Mouse (Mus musculus): ENCODE results near the gene Psenen. TPM values are rescaled to one million over a fixed set of nuclear protein-coding genes. Genes with fewer than 3 reads are reported as not detected.

Psenen gene
- total RNA-seq, 1 experiment, result 65.3 TPM

GRCm38 (mm10) chr7:30560296-30560695, 3.1 kb downstream of the Psenen start:
- no peak for TF ChIP-seq HCFC1 (IDR thresholded peaks at IDR 0.05; ENCODE audit: borderline replicate concordance, insufficient read depth, low read length)
- TF ChIP-seq MAFK (IDR thresholded peaks at IDR 0.05; ENCODE audit: insufficient read depth, low read depth, low read length), result no peak
- no peak for TF ChIP-seq ZC3H11A (IDR thresholded peaks at IDR 0.05; ENCODE audit: borderline replicate concordance, low read depth, low read length)
- no peak for TF ChIP-seq CHD2 (IDR thresholded peaks at IDR 0.05; ENCODE audit: low read depth, low read length)
- TF ChIP-seq ZNF384 (IDR thresholded peaks at IDR 0.05; ENCODE audit: low read depth, low read length), result no peak
- H3K36me3 ChIP-seq (ENCODE audit: control insufficient read depth, insufficient read depth, low read length, poor library complexity, severe bottlenecking), result peaks cover 15% of the 10 kb centered on the region
- H3K4me3 ChIP-seq (ENCODE audit: insufficient read depth in 1 of 2, low read depth in 1 of 2, low read length in 2 of 2, poor library complexity in 1 of 2, severe bottlenecking in 1 of 2), result 0 out of 4 replicates have a peak overlapping the region, but pooled peaks of 1 of the 2 experiments have one; percentile 96
- H3K4me1 ChIP-seq (ENCODE audit: control insufficient read depth in 2 of 2, insufficient read depth in 2 of 2, low read length in 2 of 2, poor library complexity in 1 of 2), result peaks cover 4 to 13% of the 10 kb centered on the region in 2 experiments; a peak in 2 of 4 replicates
- DNase-seq (ENCODE audit: low read depth, low spot score), result no peak
- no peaks in the 10 kb centered on the region for H3K9me3 ChIP-seq (ENCODE audit: control insufficient read depth, insufficient read depth, low read depth, low read length)
- no peak overlapping the region for H3K27ac ChIP-seq (ENCODE audit: insufficient read depth, low read depth, low read length, poor library complexity, severe bottlenecking)
- in situ Hi-C loops (cut with MboI; ENCODE audit: low sequenced_read_pairs in 2 of 2, unreplicated experiment in 2 of 2), result no loop called here
- no peak overlapping the region; the same call in 1 of the 2 replicates for H3K9ac ChIP-seq (ENCODE audit: insufficient read depth, low read depth, low read length, poor library complexity, severe bottlenecking)

GRCm38 (mm10) chr7:30559443-30559954, 3.9 kb downstream of the Psenen start, which contains the start of gene Lin37:
Gene Lin37, minus strand, starts transcription at chr7:30559838.
- Histone ChIP-seq H3K9me3 (ENCODE audit: control insufficient read depth, insufficient read depth, low read depth, low read length) (no peaks in the 10 kb centered on the region), H3K4me1 (ENCODE audit: control insufficient read depth in 2 of 2, insufficient read depth in 2 of 2, low read length in 2 of 2, poor library complexity in 1 of 2) (peaks cover 4 to 13% of the 10 kb centered on the region in 2 experiments; a peak in 2 of 4 replicates), H3K36me3 (ENCODE audit: control insufficient read depth, insufficient read depth, low read length, poor library complexity, severe bottlenecking) (peaks cover 18% of the 10 kb centered on the region), H3K27ac (ENCODE audit: insufficient read depth, low read depth, low read length, poor library complexity, severe bottlenecking) (no peak within 1 kb of the TSS), H3K9ac (ENCODE audit: insufficient read depth, low read depth, low read length, poor library complexity, severe bottlenecking) (peak within 1 kb of the TSS; percentile 77), H3K4me3 (ENCODE audit: insufficient read depth in 1 of 2, low read depth in 1 of 2, low read length in 2 of 2, poor library complexity in 1 of 2, severe bottlenecking in 1 of 2) (peak within 1 kb of the TSS; percentile 79 to 96)
- in situ Hi-C loops (cut with MboI; ENCODE audit: low sequenced_read_pairs in 2 of 2, unreplicated experiment in 2 of 2), result no loop called here
- TF ChIP-seq ZC3H11A (IDR thresholded peaks at IDR 0.05; ENCODE audit: borderline replicate concordance, low read depth, low read length) (no peak), ZNF384 (IDR thresholded peaks at IDR 0.05; ENCODE audit: low read depth, low read length) (0 out of 2 replicates have a peak, but pooled peaks have one; percentile 4), CHD2 (IDR thresholded peaks at IDR 0.05; ENCODE audit: low read depth, low read length) (peak; percentile 48; the same call in 1 of the 2 replicates), HCFC1 (IDR thresholded peaks at IDR 0.05; ENCODE audit: borderline replicate concordance, insufficient read depth, low read length) (peak; percentile 84)
- peak; percentile 96 for DNase-seq (ENCODE audit: low read depth, low spot score)

GRCm38 (mm10) chr7:30558656-30559442, 4.6 kb downstream of the Psenen start:
- Histone ChIP-seq H3K9me3 (ENCODE audit: control insufficient read depth, insufficient read depth, low read depth, low read length) (no peaks in the 10 kb centered on the region), H3K27ac (ENCODE audit: insufficient read depth, low read depth, low read length, poor library complexity, severe bottlenecking) (no peak overlapping the region), H3K9ac (ENCODE audit: insufficient read depth, low read depth, low read length, poor library complexity, severe bottlenecking) (peak overlapping the region; percentile 77), H3K4me3 (ENCODE audit: insufficient read depth in 1 of 2, low read depth in 1 of 2, low read length in 2 of 2, poor library complexity in 1 of 2, severe bottlenecking in 1 of 2) (peak overlapping the region; percentile 79 to 96), H3K36me3 (ENCODE audit: control insufficient read depth, insufficient read depth, low read length, poor library complexity, severe bottlenecking) (peaks cover 18% of the 10 kb centered on the region), H3K4me1 (ENCODE audit: control insufficient read depth in 2 of 2, insufficient read depth in 2 of 2, low read length in 2 of 2, poor library complexity in 1 of 2) (peaks cover 4 to 12% of the 10 kb centered on the region in 2 experiments; a peak in 2 of 4 replicates)
- no peak for DNase-seq (ENCODE audit: low read depth, low spot score)
- TF ChIP-seq HCFC1 (IDR thresholded peaks at IDR 0.05; ENCODE audit: borderline replicate concordance, insufficient read depth, low read length) (no peak), ZC3H11A (IDR thresholded peaks at IDR 0.05; ENCODE audit: borderline replicate concordance, low read depth, low read length) (no peak)
- in situ Hi-C loops (cut with MboI; ENCODE audit: low sequenced_read_pairs in 2 of 2, unreplicated experiment in 2 of 2), result no loop called here

- no peak for DNase-seq (ENCODE audit: low read depth, low spot score)
- H3K9me3 ChIP-seq (ENCODE audit: control insufficient read depth, insufficient read depth, low read depth, low read length), result no peaks in the 10 kb centered on the region
- no peak overlapping the region for H3K4me3 ChIP-seq (ENCODE audit: insufficient read depth in 1 of 2, low read depth in 1 of 2, low read length in 2 of 2, poor library complexity in 1 of 2, severe bottlenecking in 1 of 2)
- no peak overlapping the region for H3K9ac ChIP-seq (ENCODE audit: insufficient read depth, low read depth, low read length, poor library complexity, severe bottlenecking)
- H3K4me1 ChIP-seq (ENCODE audit: control insufficient read depth in 2 of 2, insufficient read depth in 2 of 2, low read length in 2 of 2, poor library complexity in 1 of 2), result peaks cover 4 to 17% of the 10 kb centered on the region in 2 experiments; a peak in 3 of 4 replicates
- peaks cover 18% of the 10 kb centered on the region for H3K36me3 ChIP-seq (ENCODE audit: control insufficient read depth, insufficient read depth, low read length, poor library complexity, severe bottlenecking)
- no peak overlapping the region for H3K27ac ChIP-seq (ENCODE audit: insufficient read depth, low read depth, low read length, poor library complexity, severe bottlenecking)
- in situ Hi-C loops (cut with MboI; ENCODE audit: low sequenced_read_pairs in 2 of 2, unreplicated experiment in 2 of 2), result no loop called here
- TF ChIP-seq MAFK (IDR thresholded peaks at IDR 0.05; ENCODE audit: insufficient read depth, low read depth, low read length) (no peak), ZNF384 (IDR thresholded peaks at IDR 0.05; ENCODE audit: low read depth, low read length) (no peak), CHD2 (IDR thresholded peaks at IDR 0.05; ENCODE audit: low read depth, low read length) (no peak), HCFC1 (IDR thresholded peaks at IDR 0.05; ENCODE audit: borderline replicate concordance, insufficient read depth, low read length) (no peak), ZC3H11A (IDR thresholded peaks at IDR 0.05; ENCODE audit: borderline replicate concordance, low read depth, low read length) (no peak)
Measured at GRCm38 (mm10) chr7:30557901-30558514, 5.4 kb downstream of the Psenen start.

Measured in ES-E14 (cell line).